Mouse (Mus musculus): ENCODE measurements around the gene Greb1.
"Not testable (repeated sequence)": the region's sequence is repeated elsewhere in the genome, so short reads cannot be mapped to it uniquely, and the experiment has no call there.

The Greb1 gene

GRCm38 (mm10) chr12:16763649-16764422 lies 36.9 kb downstream of the Greb1 start:
- DNase-seq (ENCODE audit: low read depth), result no peak

GRCm38 (mm10) chr12:16761461-16761860 lies 39.2 kb downstream of the Greb1 start:
- no peak for DNase-seq (ENCODE audit: low read depth)

- DNase-seq (ENCODE audit: low read depth), result no peak
These were observed 40.4 kb downstream of the Greb1 start for GRCm38 (mm10) chr12:16760246-16760645.

- peak; percentile 59 for DNase-seq (ENCODE audit: low read depth)
These were observed 46.4 kb downstream of the Greb1 start for GRCm38 (mm10) chr12:16754311-16754710.

GRCm38 (mm10) chr12:16753555-16753954 lies 47.1 kb downstream of the Greb1 start:
- no peak for DNase-seq (ENCODE audit: low read depth)

GRCm38 (mm10) chr12:16753110-16753509 lies 47.6 kb downstream of the Greb1 start:
- DNase-seq (ENCODE audit: low read depth), result no peak

GRCm38 (mm10) chr12:16752236-16752840 lies 48.3 kb downstream of the Greb1 start:
- DNase-seq (ENCODE audit: low read depth), result no peak

- DNase-seq (ENCODE audit: low read depth), result no peak
These were observed 49.1 kb downstream of the Greb1 start for GRCm38 (mm10) chr12:16751609-16752008.

- DNase-seq (ENCODE audit: low read depth), result no peak
These were observed 60.6 kb downstream of the Greb1 start for GRCm38 (mm10) chr12:16740059-16740458.

- no peak for DNase-seq (ENCODE audit: low read depth)
These were observed 63.4 kb downstream of the Greb1 start for GRCm38 (mm10) chr12:16737266-16737665.

GRCm38 (mm10) chr12:16734698-16735097 lies 66.0 kb downstream of the Greb1 start:
- DNase-seq (ENCODE audit: low read depth), result no peak

GRCm38 (mm10) chr12:16734009-16734408 lies 66.7 kb downstream of the Greb1 start:
- DNase-seq (ENCODE audit: low read depth), result no peak

- DNase-seq (ENCODE audit: low read depth), result no peak
These were observed 69.5 kb downstream of the Greb1 start for GRCm38 (mm10) chr12:16731121-16731741.

GRCm38 (mm10) chr12:16730196-16730595 lies 70.5 kb downstream of the Greb1 start:
- DNase-seq (ENCODE audit: low read depth), result no peak

- DNase-seq (ENCODE audit: low read depth), result no peak
These were observed 72.5 kb downstream of the Greb1 start for GRCm38 (mm10) chr12:16728221-16728620.

GRCm38 (mm10) chr12:16726229-16726628 lies 74.5 kb downstream of the Greb1 start:
- no peak for DNase-seq (ENCODE audit: low read depth)

- no peak for DNase-seq (ENCODE audit: low read depth)
These were observed 77.1 kb downstream of the Greb1 start for GRCm38 (mm10) chr12:16723601-16724000.

- peak; percentile 78 for DNase-seq (ENCODE audit: low read depth)
These were observed 81.9 kb downstream of the Greb1 start for GRCm38 (mm10) chr12:16718660-16719315.

GRCm38 (mm10) chr12:16717653-16718052 lies 83.0 kb downstream of the Greb1 start:
- DNase-seq (ENCODE audit: low read depth), result peak; percentile 38

GRCm38 (mm10) chr12:16714616-16715015 lies 86.1 kb downstream of the Greb1 start:
- DNase-seq (ENCODE audit: low read depth), result no peak

- no peak for DNase-seq (ENCODE audit: low read depth)
These were observed 102.0 kb downstream of the Greb1 start for GRCm38 (mm10) chr12:16698691-16699090.

- no peak for DNase-seq (ENCODE audit: low read depth)
These were observed 104.5 kb downstream of the Greb1 start for GRCm38 (mm10) chr12:16696146-16696545.

- not testable (repeated sequence) for DNase-seq (ENCODE audit: low read depth)
These were observed 105.4 kb downstream of the Greb1 start for GRCm38 (mm10) chr12:16695252-16695651.

All from induced T-regulatory cell, adult 2 months (primary cell).